Mouse (Mus musculus) CH12.LX (cell line): ENCODE measurements around the gene Yif1b. TPM values are rescaled to one million over a fixed set of nuclear protein-coding genes. Genes with fewer than 3 reads are reported as not detected.

Experiments
- DNase-seq: peaks from one replicate; pipeline ENCODE4 v3.0.0-alpha.2; 2013; ENCODE audit errors: extremely low read depth
- H3K27ac ChIP-seq: 2 replicates; pipeline ENCODE4 v1.5.1; 2012; ENCODE audit warnings: low read depth, mild to moderate bottlenecking, control low read depth, moderate library complexity; ENCODE audit not compliant: insufficient read depth
- H3K27me3 ChIP-seq: replicated peaks from 2 replicates; pipeline ENCODE3; 2012; ENCODE audit warnings: inconsistent platforms
- H3K36me3 ChIP-seq, 2 experiments: replicated peaks in 1 of 2; 2 replicates each; pipeline versions ENCODE3 to v1.6.1; 2012; ENCODE audit warnings: inconsistent platforms in 1 of 2, low read length in 1 of 2, mild to moderate bottlenecking in 1 of 2, mixed read lengths in 1 of 2, moderate library complexity in 1 of 2; ENCODE audit not compliant: control insufficient read depth in 1 of 2, insufficient read depth in 1 of 2
- H3K4me1 ChIP-seq, 2 experiments: 2 replicates each; pipeline ENCODE4 v1.6.1; 2012; ENCODE audit warnings: inconsistent platforms in 1 of 2, moderate library complexity in 1 of 2; ENCODE audit not compliant: insufficient read depth in 2 of 2, control insufficient read depth in 1 of 2
- H3K4me2 ChIP-seq: 2 replicates; pipeline ENCODE4 v1.6.1; 2012; ENCODE audit warnings: low read depth, mild to moderate bottlenecking, control low read depth; ENCODE audit not compliant: poor library complexity, insufficient read depth, severe bottlenecking
- H3K4me3 ChIP-seq, 3 experiments: fragments of 150-350 bp in 1 of 3; sonication (generic) in 1 of 3; replicated peaks in 1 of 3; 2 replicates each; pipeline versions ENCODE3 to v1.5.1; 2011 to 2012; ENCODE audit warnings: low read depth in 2 of 3, low read length in 2 of 3, mild to moderate bottlenecking in 2 of 3, moderate library complexity in 2 of 3, control low read depth in 1 of 3, improper control_type of control experiment in 1 of 3, inconsistent platforms in 1 of 3, mixed read lengths in 1 of 3; ENCODE audit not compliant: poor library complexity in 1 of 3
- H3K79me2 ChIP-seq: replicated peaks from 2 replicates; pipeline ENCODE4 v1.6.1; 2012; ENCODE audit warnings: mild to moderate bottlenecking, moderate library complexity; ENCODE audit not compliant: control insufficient read depth, poor library complexity, insufficient read depth, severe bottlenecking; ENCODE audit errors: extremely low read depth
- H3K9ac ChIP-seq: 2 replicates; pipeline ENCODE4 v1.6.1; 2012; ENCODE audit warnings: low read depth, mild to moderate bottlenecking, control low read depth, moderate library complexity; ENCODE audit not compliant: insufficient read depth
- H3K9me3 ChIP-seq: replicated peaks from 2 replicates; pipeline ENCODE3; 2012; ENCODE audit warnings: low read length, inconsistent platforms, mixed read lengths
- BHLHE40 ChIP-seq: IDR thresholded peaks from 2 replicates; pipeline ENCODE4 v1.6.1; 2011; ENCODE audit warnings: mild to moderate bottlenecking, low read depth, low read length, improper control_type of control experiment
- CHD1 ChIP-seq: IDR thresholded peaks from 2 replicates; pipeline ENCODE4 v1.6.1; 2012; ENCODE audit warnings: low read depth, low read length, improper control_type of control experiment, inconsistent platforms
- CTCF ChIP-seq, 2 experiments: IDR thresholded peaks in 1 of 2; conservative IDR thresholded peaks in 1 of 2; 2 replicates each; pipeline ENCODE4 v1.5.1; 2011 to 2012; ENCODE audit warnings: low read depth in 2 of 2, low read length in 2 of 2, improper control_type of control experiment in 1 of 2, inconsistent platforms in 1 of 2, mild to moderate bottlenecking in 1 of 2, moderate library complexity in 1 of 2
- E2F4 ChIP-seq: IDR thresholded peaks from 2 replicates; pipeline ENCODE4 v1.6.1; 2011; ENCODE audit warnings: low read depth, low read length, improper control_type of control experiment; ENCODE audit not compliant: insufficient replicate concordance
- ELF1 ChIP-seq: IDR thresholded peaks from 2 replicates; pipeline ENCODE4 v1.6.1; 2014; ENCODE audit warnings: low read depth, mild to moderate bottlenecking, inconsistent platforms, low read length, improper control_type of control experiment
- ETS1 ChIP-seq: conservative IDR thresholded peaks from 2 replicates; pipeline ENCODE4 v1.6.1; 2012; ENCODE audit warnings: low read depth, mild to moderate bottlenecking, inconsistent platforms, low read length, improper control_type of control experiment, moderate library complexity
- HCFC1 ChIP-seq: IDR thresholded peaks from 2 replicates; pipeline ENCODE4 v1.6.1; 2012; ENCODE audit warnings: low read depth, mild to moderate bottlenecking, inconsistent platforms, low read length, improper control_type of control experiment
- JUN ChIP-seq: IDR thresholded peaks from 2 replicates; pipeline ENCODE4 v1.6.1; 2011; ENCODE audit warnings: low read depth, mild to moderate bottlenecking, low read length, improper control_type of control experiment, moderate library complexity; ENCODE audit not compliant: insufficient read depth
- JUND ChIP-seq: conservative IDR thresholded peaks from 2 replicates; pipeline ENCODE4 v1.6.1; 2011; ENCODE audit warnings: low read depth, low read length, improper control_type of control experiment
- MAX ChIP-seq: IDR thresholded peaks from 2 replicates; pipeline ENCODE4 v1.6.1; 2011; ENCODE audit warnings: low read length, improper control_type of control experiment
- MAZ ChIP-seq: IDR thresholded peaks from 2 replicates; pipeline ENCODE4 v1.6.1; 2012; ENCODE audit warnings: low read depth, mild to moderate bottlenecking, inconsistent platforms, low read length, improper control_type of control experiment, moderate library complexity
- MXI1 ChIP-seq: IDR thresholded peaks from 2 replicates; pipeline ENCODE4 v1.6.1; 2011; ENCODE audit warnings: mild to moderate bottlenecking, low read depth, low read length, improper control_type of control experiment
- NELFE ChIP-seq: IDR thresholded peaks from 2 replicates; pipeline ENCODE4 v1.6.1; 2011; ENCODE audit warnings: low read depth, low read length, improper control_type of control experiment
- NRF1 ChIP-seq: IDR thresholded peaks from 2 replicates; pipeline ENCODE4 v1.6.1; 2014; ENCODE audit warnings: low read depth, mild to moderate bottlenecking, inconsistent platforms, low read length, improper control_type of control experiment, moderate library complexity
- PAX5 ChIP-seq: IDR thresholded peaks from 2 replicates; pipeline ENCODE4 v1.6.1; 2012; ENCODE audit warnings: low read length, inconsistent platforms, mixed read lengths
- POLR2A ChIP-seq: IDR thresholded peaks from 2 replicates; pipeline ENCODE4 v1.6.1; 2011; ENCODE audit warnings: low read depth, mild to moderate bottlenecking, improper control_type of control experiment, low read length
- POLR2AphosphoS2 ChIP-seq: IDR thresholded peaks from 2 replicates; pipeline ENCODE4 v1.6.1; 2011; ENCODE audit warnings: low read depth, low read length, improper control_type of control experiment
- RAD21 ChIP-seq: IDR thresholded peaks from 2 replicates; pipeline ENCODE4 v1.6.1; 2011; ENCODE audit warnings: low read depth, mild to moderate bottlenecking, low read length, improper control_type of control experiment, moderate library complexity
- RCOR1 ChIP-seq: conservative IDR thresholded peaks from 2 replicates; pipeline ENCODE4 v1.6.1; 2012; ENCODE audit warnings: low read depth, mild to moderate bottlenecking, inconsistent platforms, low read length, improper control_type of control experiment
- SMC3 ChIP-seq: IDR thresholded peaks from 2 replicates; pipeline ENCODE4 v1.6.1; 2011; ENCODE audit warnings: low read depth, low read length, improper control_type of control experiment
- TCF12 ChIP-seq: IDR thresholded peaks from 2 replicates; pipeline ENCODE4 v1.6.1; 2014; ENCODE audit warnings: low read depth, mild to moderate bottlenecking, inconsistent platforms, low read length, improper control_type of control experiment
- USF1 ChIP-seq: IDR thresholded peaks from 2 replicates; pipeline ENCODE4 v1.6.1; 2014; ENCODE audit warnings: low read depth, mild to moderate bottlenecking, inconsistent platforms, low read length, improper control_type of control experiment
- ZC3H11A ChIP-seq: IDR thresholded peaks from 2 replicates; pipeline ENCODE4 v1.6.1; 2012; ENCODE audit warnings: low read depth, mild to moderate bottlenecking, inconsistent platforms, low read length, improper control_type of control experiment
- ZMIZ1 ChIP-seq: IDR thresholded peaks from 2 replicates; pipeline ENCODE4 v1.6.1; 2012; ENCODE audit warnings: low read depth, mild to moderate bottlenecking, inconsistent platforms, low read length, improper control_type of control experiment
- dilution Hi-C: fragments of 300-500 bp; cut with MboI; formaldehyde crosslinking; loops from 2 replicates; pipeline ENCODE4 v1.14.3; 2020; ENCODE audit warnings: low sequenced_read_pairs; ENCODE audit not compliant: extremely low pct_unique_long_range_greater_than_20kb, extremely low pct_ligation_motif_present
- in situ Hi-C: fragments of 300-500 bp; cut with MboI; formaldehyde crosslinking; loops from 3 replicates; pipeline ENCODE4 v1.14.3; 2019; ENCODE audit warnings: low sequenced_read_pairs, low pct_ligation_motif_present, low pct_unique_long_range_greater_than_20kb, mixed read lengths
- polyA plus RNA-seq: library from polyadenylated mRNA; unstranded; fragments of >175 nt; gene quantifications from 2 replicates; pipeline ENCODE4 v1.2.1, GENCODE M21; 2012; ENCODE audit warnings: low read depth; ENCODE audit not compliant: insufficient read length
- total RNA-seq, 2 experiments: library from RNA; depleted of rRNA; stranded (reverse); fragments of 300-350 nt in 1 of 2; fragments of >200 nt in 1 of 2; gene quantifications; 2 replicates each; pipeline ENCODE4 v1.2.3; 2012 to 2014

The Yif1b gene
- total and polyA plus RNA-seq, 3 experiments = 63.0 to 99.4 (median 69.4) TPM

GRCm38 (mm10) chr7:29244732-29245416 is 6.7 kb downstream of the Yif1b start:
- peaks cover 0 to 7% of the 10 kb centered on the region in 2 experiments; a peak in 1 of 4 replicates for H3K4me1 ChIP-seq
- in situ Hi-C loops = loop anchor here (5.0 kb wide), 1 partner anchor 33 kb away; the partner anchor contains the start of gene Catsperg1
- peak; percentile 41 for DNase-seq
- no peaks in the 10 kb centered on the region; the same call in 1 of the 2 replicates for H3K79me2 ChIP-seq
- no peak overlapping the region for H3K27ac ChIP-seq
- no peaks in the 10 kb centered on the region for H3K27me3 ChIP-seq
- H3K4me3 ChIP-seq = no peak overlapping the region
- H3K4me2 ChIP-seq = no peak overlapping the region
- H3K36me3 ChIP-seq = peaks cover 29 to 73% of the 10 kb centered on the region in 2 experiments
- H3K9me3 ChIP-seq = no peaks in the 10 kb centered on the region
- TF ChIP-seq MAX (no peak), SMC3 (peak; percentile 85), CTCF (conservative IDR thresholded peaks at IDR 0.05 in 1 of 2, IDR thresholded peaks at IDR 0.05 in 1 of 2; ENCODE audit: low read depth in 2 of 2, low read length in 2 of 2) (peak; percentile 50 to 77), E2F4 (no peak), CHD1 (no peak), ETS1 (no peak), ZC3H11A (no peak), RAD21 (peak; percentile 53), ZMIZ1 (no peak), HCFC1 (no peak)
- dilution Hi-C loops = no loop called here
- H3K9ac ChIP-seq = no peak overlapping the region

- no peak overlapping the region for H3K27ac ChIP-seq
- dilution Hi-C loops = no loop called here
- no peaks in the 10 kb centered on the region for H3K27me3 ChIP-seq
- no peak overlapping the region for H3K9ac ChIP-seq
- H3K4me2 ChIP-seq = no peak overlapping the region
- no peaks in the 10 kb centered on the region for H3K9me3 ChIP-seq
- no peak for DNase-seq
- no peak overlapping the region for H3K4me3 ChIP-seq
- H3K79me2 ChIP-seq = no peaks in the 10 kb centered on the region
- TF ChIP-seq NRF1 (no peak), PAX5 (no peak), RCOR1 (no peak), ETS1 (no peak), JUN (no peak), TCF12 (no peak), POLR2A (no peak), RAD21 (no peak), JUND (no peak), MXI1 (no peak), ZMIZ1 (no peak), NELFE (no peak), MAX (no peak), BHLHE40 (no peak), ELF1 (no peak), MAZ (no peak), CHD1 (no peak), USF1 (no peak), HCFC1 (no peak), POLR2AphosphoS2 (no peak)
- TF ChIP-seq, all 38 proteins: peak for 0
- H3K36me3 ChIP-seq = peaks cover 29 to 68% of the 10 kb centered on the region in 2 experiments
- in situ Hi-C loops = loop anchor here (5.0 kb wide), 1 partner anchor 34 kb away; the partner anchor contains the start of gene Catsperg1
- peaks cover 0 to 6% of the 10 kb centered on the region in 2 experiments; a peak in 1 of 4 replicates for H3K4me1 ChIP-seq
These were observed 7.9 kb downstream of the Yif1b start for GRCm38 (mm10) chr7:29246015-29246414.
